Mouse (Mus musculus) G1E (cell line): Measurements from ENCODE around the gene Trip6. TPM values are rescaled to one million over a fixed set of nuclear protein-coding genes. Genes with fewer than 3 reads are reported as not detected.

ENCODE experiments used
- ATAC-seq: 2 replicates; pipeline ENCODE4 v1.8.0; 2016; ENCODE audit warnings: mild to moderate bottlenecking; ENCODE audit not compliant: insufficient number of reproducible peaks, poor library complexity, low FRiP score, severe bottlenecking; ENCODE audit errors: extremely low read depth
- DNase-seq: peaks from one replicate; pipeline ENCODE4 v3.0.0; 2012; ENCODE audit warnings: low spot score
- H3K27me3 ChIP-seq: 2 replicates; pipeline ENCODE4 v1.6.1; 2012; ENCODE audit warnings: mild to moderate bottlenecking, low read length, inconsistent platforms; ENCODE audit not compliant: insufficient read depth
- H3K36me3 ChIP-seq: replicated peaks from 2 replicates; pipeline ENCODE3; 2012; ENCODE audit warnings: mild to moderate bottlenecking, inconsistent platforms
- H3K4me1 ChIP-seq: 2 replicates; pipeline ENCODE4 v1.6.1; 2012; ENCODE audit warnings: low read depth, low read length, inconsistent platforms, mixed read lengths; ENCODE audit not compliant: insufficient read depth
- H3K4me3 ChIP-seq: 2 replicates; pipeline ENCODE4 v1.5.1; 2012; ENCODE audit warnings: low read depth, mild to moderate bottlenecking, inconsistent platforms, low read length, moderate library complexity, mixed read lengths
- H3K9me3 ChIP-seq: replicated peaks from 2 replicates; pipeline ENCODE4 v1.6.1; 2012; ENCODE audit warnings: inconsistent platforms
- CTCF ChIP-seq: IDR thresholded peaks from 2 replicates; pipeline ENCODE4 v1.5.1; 2012; ENCODE audit warnings: low read depth, low read length, inconsistent platforms, mixed read lengths
- GATA1 ChIP-seq: IDR thresholded peaks from 2 replicates; pipeline ENCODE4 v1.6.1; 2012; ENCODE audit warnings: borderline replicate concordance, low read length, inconsistent platforms, mixed read lengths
- GATA2 ChIP-seq: IDR thresholded peaks from 2 replicates; pipeline ENCODE4 v1.6.1; 2012; ENCODE audit warnings: low read depth, low read length, inconsistent platforms, borderline replicate concordance
- POLR2AphosphoS5 ChIP-seq: IDR thresholded peaks from 2 replicates; pipeline ENCODE4 v1.6.1; 2012; ENCODE audit warnings: low read depth, low read length, inconsistent platforms; ENCODE audit not compliant: insufficient replicate concordance
- TAL1 ChIP-seq: conservative IDR thresholded peaks from 2 replicates; pipeline ENCODE4 v1.6.1; 2012; ENCODE audit warnings: low read depth, low read length, inconsistent platforms, mixed read lengths
- polyA plus RNA-seq: library from polyadenylated mRNA; stranded (reverse); fragments of >175 nt; gene quantifications from 2 replicates; pipeline ENCODE4 v1.2.3, GENCODE M21; 2012
- total RNA-seq, 2 experiments: library from RNA; stranded (forward) in 1 of 2; stranded (reverse) in 1 of 2; fragments of 200-1000 nt in 1 of 2; fragments of >200 nt in 1 of 2; fragmentation: Nextera tagmentation in 1 of 2; gene quantifications; 2 replicates each; pipeline ENCODE4 v1.2.3; 2014 to 2017

Gene Trip6
- total and polyA plus RNA-seq, 3 experiments: 4.6 to 57.8 (median 25.5) TPM

GRCm38 (mm10) chr5:137320996-137321395, 6.8 kb upstream of the Trip6 start:
- TF ChIP-seq GATA1: no peak
- peak; percentile 76 for TF ChIP-seq TAL1
- Histone ChIP-seq H3K4me1 (peaks cover 62% of the 10 kb centered on the region), H3K36me3 (peaks cover 13% of the 10 kb centered on the region), H3K27me3 (peaks cover 27% of the 10 kb centered on the region), H3K4me3 (no peak overlapping the region), H3K9me3 (no peaks in the 10 kb centered on the region)
- DNase-seq (no peak), ATAC-seq (peak; percentile 50; the same call in 1 of the 2 replicates)

- ATAC-seq (no peak), DNase-seq (no peak)
- Histone ChIP-seq H3K9me3 (no peaks in the 10 kb centered on the region), H3K4me1 (peaks cover 86% of the 10 kb centered on the region), H3K27me3 (peaks cover 34% of the 10 kb centered on the region), H3K4me3 (no peak overlapping the region), H3K36me3 (peaks cover 10% of the 10 kb centered on the region)
- TF ChIP-seq GATA1: no peak
- no peak for TF ChIP-seq POLR2AphosphoS5
- TF ChIP-seq GATA2: no peak
- TF ChIP-seq CTCF: no peak
- no peak for TF ChIP-seq TAL1
These were observed 4.4 kb upstream of the Trip6 start for GRCm38 (mm10) chr5:137318570-137318969.

GRCm38 (mm10) chr5:137317361-137317760, 3.2 kb upstream of the Trip6 start:
- peaks cover 36% of the 10 kb centered on the region; the same call in 1 of the 2 replicates for H3K27me3 ChIP-seq
- H3K9me3 ChIP-seq: no peaks in the 10 kb centered on the region
- TF ChIP-seq CTCF (no peak), TAL1 (peak; percentile 48)
- peak; percentile 81 for ATAC-seq
- no peak overlapping the region; the same call in 1 of the 2 replicates for H3K4me3 ChIP-seq
- H3K36me3 ChIP-seq: peaks cover 16% of the 10 kb centered on the region
- peaks cover 93% of the 10 kb centered on the region for H3K4me1 ChIP-seq
- DNase-seq: peak; percentile 57

- peaks cover 96% of the 10 kb centered on the region for H3K4me1 ChIP-seq
- H3K27me3 ChIP-seq: peaks cover 31% of the 10 kb centered on the region; the same call in 1 of the 2 replicates
- TF ChIP-seq GATA2 (no peak), CTCF (peak; percentile 36), GATA1 (no peak)
- DNase-seq (peak; percentile 64), ATAC-seq (no peak)
- peak overlapping the region; percentile 72; the same call in 1 of the 2 replicates for H3K4me3 ChIP-seq
- H3K9me3 ChIP-seq: no peaks in the 10 kb centered on the region
- peaks cover 31% of the 10 kb centered on the region for H3K36me3 ChIP-seq
These were observed 1.1 kb upstream of the Trip6 start for GRCm38 (mm10) chr5:137315084-137315903.

- peaks cover 89% of the 10 kb centered on the region for H3K4me1 ChIP-seq
- H3K27me3 ChIP-seq: peaks cover 27% of the 10 kb centered on the region; the same call in 1 of the 2 replicates
- H3K4me3 ChIP-seq: peak overlapping the region; percentile 72
- TF ChIP-seq CTCF: no peak
- TF ChIP-seq POLR2AphosphoS5: no peak
- TF ChIP-seq GATA2: no peak
- no peak for TF ChIP-seq TAL1
- TF ChIP-seq GATA1: no peak
- peaks cover 5% of the 10 kb centered on the region for H3K9me3 ChIP-seq
- H3K36me3 ChIP-seq: peaks cover 46% of the 10 kb centered on the region
- DNase-seq (no peak), ATAC-seq (no peak)
These were observed 575 bp downstream of the Trip6 start for GRCm38 (mm10) chr5:137313466-137314192.

GRCm38 (mm10) chr5:137308356-137308755, 5.8 kb downstream of the Trip6 start:
- H3K4me1 ChIP-seq: peaks cover 71% of the 10 kb centered on the region
- peak overlapping the region; percentile 96 for H3K4me3 ChIP-seq
- H3K36me3 ChIP-seq: peaks cover 70% of the 10 kb centered on the region
- H3K9me3 ChIP-seq: peaks cover 8% of the 10 kb centered on the region
- TF ChIP-seq GATA1: no peak
- peaks cover 12% of the 10 kb centered on the region; the same call in 1 of the 2 replicates for H3K27me3 ChIP-seq
- DNase-seq (no peak), ATAC-seq (no peak)
